Mouse (Mus musculus): ENCODE measurements around the gene Siglecf. TPM values are rescaled to one million over a fixed set of nuclear protein-coding genes. Genes with fewer than 3 reads are reported as not detected.
A peak's percentile ranks its signal among the peaks of the same experiment; 100 is the strongest.
"Not testable (repeated sequence)": the region's sequence is repeated elsewhere in the genome, so short reads cannot be mapped to it uniquely, and the experiment has no call there.

The Siglecf gene
- polyA plus RNA-seq, 1 experiment from 2014 or later: 0.28 TPM

GRCm38 (mm10) chr7:43344020-43344419 is 7.1 kb upstream of the Siglecf start:
- 63% methylated on average over 2 of the region's 2 CpGs for WGBS
- Histone ChIP-seq H3K4me2 (no peak overlapping the region), H3K9me3 (no peaks in the 10 kb centered on the region), H3K27me3 (no peaks in the 10 kb centered on the region), H3K9ac (no peak overlapping the region), H3K27ac (no peak overlapping the region), H3K36me3 (no peaks in the 10 kb centered on the region), H3K4me1 (no peaks in the 10 kb centered on the region), H3K4me3 (no peak overlapping the region)
- no peak for ATAC-seq (ENCODE audit: insufficient number of reproducible peaks, insufficient read depth, low FRiP score, low TSS enrichment, low read depth)

- WGBS: 82% methylated on average over 4 of the region's 4 CpGs
- H3K4me2 ChIP-seq: no peak overlapping the region
- no peaks in the 10 kb centered on the region for H3K4me1 ChIP-seq
- H3K9ac ChIP-seq: no peak overlapping the region
- no peak overlapping the region for H3K4me3 ChIP-seq
- H3K36me3 ChIP-seq: no peaks in the 10 kb centered on the region
- no peaks in the 10 kb centered on the region for H3K27me3 ChIP-seq
- H3K9me3 ChIP-seq: no peaks in the 10 kb centered on the region
- no peak overlapping the region for H3K27ac ChIP-seq
- no peak for ATAC-seq (ENCODE audit: insufficient number of reproducible peaks, insufficient read depth, low FRiP score, low TSS enrichment, low read depth)
These were observed 6.7 kb upstream of the Siglecf start for GRCm38 (mm10) chr7:43344491-43344890.

GRCm38 (mm10) chr7:43346148-43346547 is 5.0 kb upstream of the Siglecf start:
- Histone ChIP-seq H3K36me3 (no peaks in the 10 kb centered on the region), H3K4me1 (no peaks in the 10 kb centered on the region), H3K4me3 (no peak overlapping the region), H3K9ac (no peak overlapping the region), H3K27me3 (no peaks in the 10 kb centered on the region), H3K27ac (no peak overlapping the region), H3K9me3 (no peaks in the 10 kb centered on the region), H3K4me2 (no peak overlapping the region)
- ATAC-seq (ENCODE audit: insufficient number of reproducible peaks, insufficient read depth, low FRiP score, low TSS enrichment, low read depth): no peak
- WGBS: 41% methylated on average over 4 of the region's 4 CpGs

GRCm38 (mm10) chr7:43346571-43346970 is 4.6 kb upstream of the Siglecf start:
- no peak overlapping the region for H3K4me3 ChIP-seq
- no peak for ATAC-seq (ENCODE audit: insufficient number of reproducible peaks, insufficient read depth, low FRiP score, low TSS enrichment, low read depth)
- H3K27ac ChIP-seq: no peak overlapping the region
- no peaks in the 10 kb centered on the region for H3K36me3 ChIP-seq
- H3K9me3 ChIP-seq: no peaks in the 10 kb centered on the region
- no peaks in the 10 kb centered on the region for H3K4me1 ChIP-seq
- 78% methylated on average over 1 of the region's 1 CpGs for WGBS
- H3K27me3 ChIP-seq: no peaks in the 10 kb centered on the region
- no peak overlapping the region for H3K4me2 ChIP-seq
- H3K9ac ChIP-seq: no peak overlapping the region

DNA sequence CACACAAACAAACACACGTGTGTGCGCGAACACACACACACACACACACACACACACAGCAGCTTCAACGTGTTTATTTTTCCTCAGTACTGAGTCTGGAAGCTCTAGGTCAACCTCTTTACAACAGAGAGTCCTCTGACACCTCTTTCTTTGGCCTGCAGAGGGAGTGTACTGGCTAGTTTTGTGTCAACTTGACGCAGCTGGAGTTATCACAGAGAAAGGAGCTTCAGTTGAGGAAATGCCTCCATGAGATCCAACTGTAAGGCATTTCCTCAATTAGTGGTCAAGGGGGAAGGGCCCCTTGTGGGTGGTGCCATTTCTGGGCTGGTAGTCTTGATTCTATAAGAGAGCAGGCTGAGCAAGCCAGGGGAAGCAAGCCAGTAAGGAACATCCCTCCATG is 1.5 kb upstream of the Siglecf start:
- not testable (repeated sequence) for H3K4me2 ChIP-seq; ATAC-seq (ENCODE audit: insufficient number of reproducible peaks, insufficient read depth, low FRiP score, low TSS enrichment, low read depth); H3K27me3 ChIP-seq; H3K9ac ChIP-seq; H3K4me1 ChIP-seq; H3K4me3 ChIP-seq; H3K27ac ChIP-seq; H3K9me3 ChIP-seq; H3K36me3 ChIP-seq
- WGBS: 64% methylated on average over 5 of the region's 5 CpGs

- Histone ChIP-seq H3K27me3 (no peaks in the 10 kb centered on the region), H3K4me3 (no peak overlapping the region), H3K9ac (no peak overlapping the region), H3K4me1 (no peaks in the 10 kb centered on the region), H3K36me3 (no peaks in the 10 kb centered on the region), H3K27ac (no peak overlapping the region), H3K9me3 (no peaks in the 10 kb centered on the region), H3K4me2 (no peak overlapping the region)
- ATAC-seq (ENCODE audit: insufficient number of reproducible peaks, insufficient read depth, low FRiP score, low TSS enrichment, low read depth): no peak
- 74% methylated on average over 4 of the region's 4 CpGs for WGBS
These were observed 2.0 kb downstream of the Siglecf start for GRCm38 (mm10) chr7:43353118-43353517.

DNA sequence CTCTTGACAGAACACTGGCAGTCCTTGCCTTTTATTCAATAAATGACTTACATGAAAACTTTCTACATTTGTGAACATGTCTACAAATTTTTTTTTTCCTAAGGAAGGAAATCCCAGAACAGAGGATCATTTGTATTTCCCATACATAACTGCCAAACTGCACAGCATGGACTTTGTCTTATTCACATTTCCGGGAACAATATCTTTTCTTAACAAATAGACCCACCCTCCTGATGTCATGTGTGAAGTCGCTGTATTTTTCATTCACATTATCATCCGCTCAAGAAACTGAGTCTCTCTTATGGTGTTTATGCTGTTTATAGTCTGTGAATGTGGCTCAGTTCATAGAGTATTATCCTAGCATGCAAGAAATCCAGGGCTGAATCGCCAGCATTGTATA is 2.6 kb downstream of the Siglecf start:
- Histone ChIP-seq H3K9ac (no peak overlapping the region), H3K9me3 (no peaks in the 10 kb centered on the region), H3K36me3 (no peaks in the 10 kb centered on the region), H3K27me3 (no peaks in the 10 kb centered on the region), H3K27ac (no peak overlapping the region), H3K4me1 (no peaks in the 10 kb centered on the region), H3K4me3 (no peak overlapping the region), H3K4me2 (no peak overlapping the region)
- WGBS: 80% methylated on average over 4 of the region's 4 CpGs
- no peak for ATAC-seq (ENCODE audit: insufficient number of reproducible peaks, insufficient read depth, low FRiP score, low TSS enrichment, low read depth)

DNA sequence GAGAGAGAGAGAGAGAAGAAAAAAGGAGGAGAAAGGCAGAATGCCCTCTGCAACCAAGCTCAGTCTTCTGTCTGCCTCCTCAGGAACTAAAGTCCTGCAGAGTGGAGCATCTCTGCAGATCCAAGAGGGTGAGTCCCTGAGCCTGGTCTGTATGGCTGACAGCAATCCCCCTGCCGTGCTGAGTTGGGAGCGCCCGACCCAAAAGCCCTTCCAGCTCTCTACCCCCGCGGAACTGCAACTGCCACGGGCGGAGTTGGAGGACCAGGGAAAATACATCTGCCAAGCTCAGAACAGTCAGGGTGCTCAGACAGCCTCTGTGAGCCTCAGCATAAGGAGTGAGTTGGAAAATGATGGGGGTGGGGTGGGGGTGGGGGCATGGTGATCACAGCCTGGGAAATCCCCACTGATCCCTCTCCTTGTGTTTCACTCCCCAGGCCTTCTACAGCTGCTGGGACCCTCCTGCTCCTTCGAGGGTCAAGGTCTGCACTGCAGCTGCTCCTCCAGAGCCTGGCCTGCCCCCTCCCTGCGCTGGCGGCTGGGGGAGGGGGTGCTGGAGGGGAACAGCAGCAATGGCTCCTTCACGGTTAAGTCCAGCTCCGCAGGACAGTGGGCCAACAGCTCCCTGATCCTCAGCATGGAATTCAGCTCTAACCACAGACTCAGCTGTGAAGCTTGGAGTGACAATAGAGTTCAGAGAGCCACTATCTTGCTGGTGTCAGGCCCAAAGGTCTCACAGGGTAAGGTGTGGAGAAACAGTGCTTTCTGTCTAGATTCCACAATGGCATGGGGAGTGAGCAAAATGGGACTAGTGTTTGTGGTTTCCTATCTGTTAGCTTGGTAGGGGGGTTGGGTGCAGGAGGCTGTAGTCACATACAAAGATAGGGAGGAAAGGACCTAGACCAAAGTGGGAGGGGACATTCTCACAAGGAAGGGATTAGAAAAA is 4.0 kb downstream of the Siglecf start:
- no peak for ATAC-seq (ENCODE audit: insufficient number of reproducible peaks, insufficient read depth, low FRiP score, low TSS enrichment, low read depth)
- Histone ChIP-seq H3K9ac (peak overlapping the region; percentile 21; the same call in 1 of the 2 replicates), H3K4me2 (peak overlapping the region; percentile 24), H3K36me3 (no peaks in the 10 kb centered on the region), H3K27ac (no peak overlapping the region), H3K4me3 (no peak overlapping the region), H3K9me3 (no peaks in the 10 kb centered on the region), H3K27me3 (no peaks in the 10 kb centered on the region), H3K4me1 (no peaks in the 10 kb centered on the region)
- WGBS: 4% methylated on average over 12 of the region's 12 CpGs

DNA sequence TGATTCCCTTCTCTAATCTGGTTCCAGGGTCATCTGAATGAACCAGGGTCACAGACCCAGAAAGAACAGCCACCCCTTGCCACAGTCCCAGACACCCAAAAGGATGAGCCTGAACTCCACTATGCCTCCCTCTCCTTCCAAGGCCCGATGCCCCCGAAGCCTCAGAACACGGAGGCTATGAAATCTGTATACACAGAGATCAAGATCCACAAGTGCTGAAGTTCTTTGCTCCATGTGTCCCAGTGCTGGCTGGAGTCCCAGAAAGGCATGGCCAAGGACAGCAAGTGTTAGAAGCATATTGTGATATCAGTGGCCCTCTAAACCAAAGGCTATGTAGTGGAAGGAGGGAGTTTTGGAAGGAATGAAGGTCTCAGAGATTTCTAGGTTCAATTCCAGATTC is 7.4 kb downstream of the Siglecf start:
- Histone ChIP-seq H3K4me1 (no peaks in the 10 kb centered on the region), H3K27ac (no peak overlapping the region), H3K9ac (no peak overlapping the region), H3K4me3 (no peak overlapping the region), H3K4me2 (no peak overlapping the region), H3K9me3 (no peaks in the 10 kb centered on the region), H3K36me3 (no peaks in the 10 kb centered on the region), H3K27me3 (no peaks in the 10 kb centered on the region)
- no peak for ATAC-seq (ENCODE audit: insufficient number of reproducible peaks, insufficient read depth, low FRiP score, low TSS enrichment, low read depth)
- WGBS: 90% methylated on average over 3 of the region's 3 CpGs

GRCm38 (mm10) chr7:43361442-43361841 is 10.3 kb downstream of the Siglecf start:
- H3K27ac ChIP-seq: no peak overlapping the region
- no peak overlapping the region for H3K9ac ChIP-seq
- no peak for ATAC-seq (ENCODE audit: insufficient number of reproducible peaks, insufficient read depth, low FRiP score, low TSS enrichment, low read depth)
- 79% methylated on average over 1 of the region's 1 CpGs for WGBS
- no peak overlapping the region for H3K4me2 ChIP-seq
- H3K36me3 ChIP-seq: no peaks in the 10 kb centered on the region
- H3K4me1 ChIP-seq: no peaks in the 10 kb centered on the region
- no peaks in the 10 kb centered on the region for H3K9me3 ChIP-seq
- H3K27me3 ChIP-seq: no peaks in the 10 kb centered on the region
- H3K4me3 ChIP-seq: no peak overlapping the region

GRCm38 (mm10) chr7:43362021-43362420 is 10.9 kb downstream of the Siglecf start:
- Histone ChIP-seq H3K36me3 (no peaks in the 10 kb centered on the region), H3K4me1 (no peaks in the 10 kb centered on the region), H3K9ac (no peak overlapping the region), H3K27ac (no peak overlapping the region), H3K4me2 (no peak overlapping the region), H3K9me3 (no peaks in the 10 kb centered on the region), H3K4me3 (no peak overlapping the region), H3K27me3 (no peaks in the 10 kb centered on the region)
- ATAC-seq (ENCODE audit: insufficient number of reproducible peaks, insufficient read depth, low FRiP score, low TSS enrichment, low read depth): no peak
- WGBS: 74% methylated on average over 4 of the region's 4 CpGs

- H3K36me3 ChIP-seq: no peaks in the 10 kb centered on the region
- no peak overlapping the region for H3K27ac ChIP-seq
- H3K4me2 ChIP-seq: no peak overlapping the region
- no peak overlapping the region for H3K9ac ChIP-seq
- no peaks in the 10 kb centered on the region for H3K4me1 ChIP-seq
- ATAC-seq (ENCODE audit: insufficient number of reproducible peaks, insufficient read depth, low FRiP score, low TSS enrichment, low read depth): no peak
- no peaks in the 10 kb centered on the region for H3K9me3 ChIP-seq
- 17% methylated on average over 5 of the region's 5 CpGs for WGBS
- H3K27me3 ChIP-seq: no peaks in the 10 kb centered on the region
- no peak overlapping the region for H3K4me3 ChIP-seq
These were observed 27.1 kb downstream of the Siglecf start for GRCm38 (mm10) chr7:43378226-43378625.

Data from embryonic facial prominence, embryonic 13.5 days (tissue).